ENCODE assay signal across 30 mouse cellular contexts in the genomic region with DNA sequence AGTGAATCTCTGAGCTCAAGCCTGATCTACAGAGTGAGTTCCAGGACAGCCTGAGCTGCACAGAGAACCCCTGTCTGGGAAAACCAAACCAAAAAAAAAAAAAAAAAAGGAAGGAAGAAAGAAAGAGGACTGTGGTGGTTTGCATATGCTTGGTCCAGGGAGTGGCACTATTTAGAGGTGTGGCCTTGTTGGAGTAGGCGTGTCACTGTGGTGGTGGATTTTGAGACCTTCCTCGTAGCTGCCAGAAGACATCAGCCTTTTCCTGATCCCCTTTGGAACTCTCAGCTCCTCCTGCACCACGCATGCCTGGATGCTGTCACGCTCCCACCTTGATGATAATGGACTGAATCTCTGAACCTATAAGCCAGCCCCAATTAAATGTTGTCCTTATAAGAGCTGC. TPM values are rescaled to one million over a fixed set of nuclear protein-coding genes. Genes with fewer than 3 reads are reported as not detected.
"Had no signal": no experiment of that assay in that cellular context is flagged by ENCODE, and none has a peak within 500 bp of the region (broad histone marks: within the 10 kb centered on the region; RNA-seq: fewer than 3 reads in every experiment).

No protein-coding gene starts in this region.

- H3K9me3 ChIP-seq: heart, embryonic 13.5 days; heart, embryonic 15.5 days; hindbrain, embryonic 13.5 days; hindbrain, embryonic 15.5 days; kidney, embryonic 15.5 days; limb, embryonic 10.5 days; limb, embryonic 12.5 days; liver, embryonic 13.5 days; liver, embryonic 15.5 days had no signal

- H3K4me3 ChIP-seq: heart, adult 2 months; heart, embryonic 13.5 days; heart, embryonic 15.5 days; hindbrain, embryonic 13.5 days; hindbrain, embryonic 15.5 days; kidney, embryonic 15.5 days; layer of hippocampus, adult 2 months; left cerebral cortex, adult 2 months; limb, embryonic 10.5 days; limb, embryonic 12.5 days; liver, embryonic 13.5 days; liver, embryonic 15.5 days had no signal

- H3K9ac ChIP-seq: heart, embryonic 13.5 days; heart, embryonic 15.5 days; hindbrain, embryonic 13.5 days; hindbrain, embryonic 15.5 days; kidney, embryonic 15.5 days; limb, embryonic 12.5 days; liver, embryonic 13.5 days; liver, embryonic 15.5 days had no signal

- H3K27ac ChIP-seq: heart, adult 2 months; heart, embryonic 13.5 days; heart, embryonic 15.5 days; hindbrain, embryonic 13.5 days; hindbrain, embryonic 15.5 days; hindbrain, postnatal 0 days; kidney, embryonic 15.5 days; kidney, postnatal 0 days; layer of hippocampus, adult 2 months; left cerebral cortex, adult 2 months; limb, embryonic 10.5 days; limb, embryonic 12.5 days; liver, embryonic 13.5 days; liver, embryonic 15.5 days had no signal

- DNase-seq: gastrocnemius, postnatal 14 days; gastrocnemius, postnatal 36 days; heart, adult 11 months; heart, adult 2 months; heart, postnatal 14 days; heart, postnatal 36 days; kidney, adult 11 months; kidney, adult 2 months; kidney, adult 9 months; kidney, postnatal 25 days; kidney, postnatal 4 days; liver; liver, embryonic 13.5 days had no signal

- H3K4me1 ChIP-seq: heart, embryonic 13.5 days; heart, embryonic 15.5 days; hindbrain, embryonic 13.5 days; hindbrain, embryonic 15.5 days; kidney, embryonic 15.5 days; limb, embryonic 10.5 days; limb, embryonic 12.5 days had no signal

RNA-seq across cellular contexts. Expression of gene Lyg2, which starts 32.9 kb away (rescaled TPM):
- total RNA-seq: gastrocnemius, adult 18-20 months; gastrocnemius, adult 8-10 months; gastrocnemius, postnatal 14 days; gastrocnemius, postnatal 36 days; heart, adult 2 months; heart, postnatal 14 days; heart, postnatal 36 days; hematopoietic stem cell, adult 5-6 weeks; hindbrain, postnatal 0 days; layer of hippocampus, adult 2 months; layer of hippocampus, postnatal 10 days; left cerebral cortex, adult 2 months; left cerebral cortex, postnatal 36 days had no signal
